Mouse (Mus musculus): ENCODE data around the gene Gm5640.
"Not testable (repeated sequence)": the region's sequence is repeated elsewhere in the genome, so short reads cannot be mapped to it uniquely, and the experiment has no call there.

Gm5640 gene

GRCm38 (mm10) chrX:74645466-74646323, at the start of gene Gm5640:
Gene Gm5640, minus strand, starts transcription at chrX:74645635.
- in situ Hi-C loops (cut with MboI): not testable (repeated sequence)

DNA sequence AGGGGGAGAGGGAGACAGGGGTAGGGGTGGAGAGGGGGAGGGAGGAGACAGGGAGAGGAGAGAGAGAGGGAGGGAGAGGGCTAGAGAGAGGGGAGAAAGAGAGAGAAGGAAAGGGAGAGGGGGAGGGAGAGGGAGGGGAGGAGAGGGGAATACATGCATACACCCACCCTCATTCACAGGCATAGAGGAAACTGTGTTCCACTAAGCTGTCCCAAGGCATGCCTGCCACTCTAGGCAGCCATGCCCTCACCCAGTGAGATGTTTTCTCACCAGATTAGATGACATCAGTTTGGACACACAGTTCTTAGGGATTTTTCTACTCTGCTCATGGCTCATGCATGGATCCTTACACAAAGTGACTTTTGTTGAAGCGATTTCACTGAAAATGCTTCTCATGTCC, 958 bp upstream of the Gm5640 start:
- in situ Hi-C loops (cut with MboI): not testable (repeated sequence)

DNA sequence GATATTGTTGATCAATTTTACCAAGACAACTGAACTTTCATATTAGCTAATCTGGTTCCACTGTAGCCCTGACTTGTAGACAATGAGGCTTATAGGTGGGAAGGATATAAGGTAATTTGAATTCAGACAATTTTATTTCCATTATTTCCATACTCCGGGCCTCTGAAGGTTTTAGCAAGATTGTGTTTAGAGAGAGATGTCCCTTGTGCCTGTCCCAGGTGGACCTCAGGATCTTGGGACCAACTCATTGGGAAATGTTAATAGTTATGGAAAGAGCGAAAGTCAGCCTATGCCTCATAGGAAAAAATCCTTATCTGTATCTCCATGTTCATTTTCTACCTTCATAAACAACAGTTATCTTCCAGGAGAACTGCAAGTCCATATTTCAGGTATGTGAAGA, 53.1 kb downstream of the Gm5640 start, which contains the start of gene Olfr1325:
Gene Olfr1325, plus strand, starts transcription at position 301 of the 400 bp plus-strand sequence.
- in situ Hi-C loops (cut with MboI): no loop called here

Measured in mature B cell (primary cell).